Mouse (Mus musculus) olfactory bulb, adult 2 months (tissue): ENCODE data around the gene Fam19a5.

Experiments
- CTCF ChIP-seq: fragments of 200-500 bp; IDR thresholded peaks from 2 replicates; pipeline ENCODE4 v1.5.1; 2012; ENCODE audit warnings: low read depth, mild to moderate bottlenecking, low read length, moderate library complexity; ENCODE audit not compliant: insufficient read depth
- POLR2A ChIP-seq: fragments of 200-500 bp; IDR thresholded peaks from 2 replicates; pipeline ENCODE4 v1.6.1; 2012; ENCODE audit warnings: mild to moderate bottlenecking, low read depth, low read length, moderate library complexity; ENCODE audit not compliant: insufficient read depth

GRCm38 (mm10) chr15:87529271-87529670, 14.8 kb upstream of the Fam19a5 start:
- no peak for TF ChIP-seq CTCF
- TF ChIP-seq POLR2A, result no peak
